ENCODE assay signal across 16 mouse cellular contexts in the genomic region with DNA sequence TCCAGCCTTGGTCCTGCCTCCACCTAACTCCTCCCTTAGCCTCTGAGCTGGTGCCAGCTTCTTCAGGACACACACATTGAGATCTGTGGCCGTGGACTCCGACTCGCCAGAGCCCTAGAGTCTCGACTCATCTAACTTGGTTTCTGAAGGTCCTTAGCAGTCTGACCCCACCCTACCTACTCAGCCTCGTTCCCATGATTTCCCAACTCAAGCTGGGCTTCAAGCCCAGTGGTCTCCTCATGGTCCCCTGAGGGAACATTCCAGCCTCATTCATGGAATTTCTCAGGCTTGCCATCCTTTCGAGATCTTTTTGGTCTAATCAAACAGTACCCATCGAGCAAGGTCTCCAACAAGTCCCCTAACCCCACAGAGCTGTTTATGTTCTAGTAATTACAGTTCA.
"Had no signal": no experiment of that assay in that cellular context is flagged by ENCODE, and none has a peak within 500 bp of the region (broad histone marks: within the 10 kb centered on the region; RNA-seq: fewer than 3 reads in every experiment).

No protein-coding gene starts in this region.

- H3K4me1 ChIP-seq: midbrain, embryonic 10.5 days; midbrain, embryonic 13.5 days; stomach, embryonic 15.5 days had no signal

- H3K27ac ChIP-seq: kidney, embryonic 15.5 days; limb, embryonic 12.5 days; limb, embryonic 15.5 days; liver, embryonic 14.5 days; macrophage; midbrain, embryonic 10.5 days; midbrain, embryonic 13.5 days; stomach, embryonic 15.5 days had no signal

- H3K36me3 ChIP-seq: kidney, embryonic 15.5 days; limb, embryonic 12.5 days; limb, embryonic 15.5 days; midbrain, embryonic 10.5 days; midbrain, embryonic 13.5 days; stomach, embryonic 15.5 days had no signal

- DNase-seq: kidney, postnatal 10 days; kidney, postnatal 36 days; left cerebral cortex, postnatal 4 days; liver, postnatal 0 days; lung, embryonic 14.5 days; thymus, postnatal 25 days had no signal

- H3K27me3 ChIP-seq: kidney, embryonic 15.5 days; limb, embryonic 12.5 days; limb, embryonic 15.5 days; midbrain, embryonic 13.5 days; stomach, embryonic 15.5 days had no signal

- ATAC-seq: liver, postnatal 0 days; lung, postnatal 0 days; midbrain, embryonic 13.5 days had no signal

- H3K4me2 ChIP-seq: kidney, embryonic 15.5 days; limb, embryonic 12.5 days; limb, embryonic 15.5 days; liver, embryonic 11.5 days; lung, embryonic 14.5 days; midbrain, embryonic 13.5 days; stomach, embryonic 15.5 days had no signal

- H3K9ac ChIP-seq: kidney, embryonic 15.5 days; limb, embryonic 12.5 days; limb, embryonic 15.5 days; liver, embryonic 14.5 days; liver, postnatal 0 days; lung, embryonic 14.5 days; midbrain, embryonic 13.5 days; stomach, embryonic 15.5 days had no signal

- H3K4me3 ChIP-seq: kidney, embryonic 15.5 days; limb, embryonic 12.5 days; limb, embryonic 15.5 days; midbrain, embryonic 10.5 days; midbrain, embryonic 13.5 days; stomach, embryonic 15.5 days had no signal

- H3K9me3 ChIP-seq: kidney, embryonic 15.5 days; limb, embryonic 12.5 days; limb, embryonic 15.5 days; midbrain, embryonic 13.5 days; stomach, embryonic 15.5 days had no signal
